Mouse (Mus musculus) heart, postnatal 36 days (tissue): ENCODE measurements around the gene Sirt4. TPM values are rescaled to one million over a fixed set of nuclear protein-coding genes. Genes with fewer than 3 reads are reported as not detected.
"Not testable (repeated sequence)": the region's sequence is repeated elsewhere in the genome, so short reads cannot be mapped to it uniquely, and the experiment has no call there.

Experiments used
- DNase-seq, 2 experiments: peaks; one replicate each; pipeline ENCODE4 v3.0.0; 2021 to 2022
- intact Hi-C: fragments of 180-260 bp; cut with DNase I; formaldehyde crosslinking; loops from one replicate; pipeline ENCODE4 v1.15.1; 2025
- total RNA-seq, 2 experiments: library from RNA; stranded (reverse); gene quantifications; 2 replicates each; pipeline ENCODE4 v1.2.3; 2021

The Sirt4 gene
- total RNA-seq, 2 experiments from 2014 or later: 17.9 to 18.1 TPM

- DNase-seq: peak; percentile 63 to 67
- intact Hi-C loops: no loop called here
These were observed 31.8 kb upstream of the Sirt4 start for GRCm38 (mm10) chr5:115516081-115516907.

GRCm38 (mm10) chr5:115514896-115515587, 30.5 kb upstream of the Sirt4 start:
- intact Hi-C loops: no loop called here
- DNase-seq: peak; percentile 71 to 79

- DNase-seq: no peak
- intact Hi-C loops: no loop called here
These were observed 29.8 kb upstream of the Sirt4 start for GRCm38 (mm10) chr5:115514346-115514745.

DNA sequence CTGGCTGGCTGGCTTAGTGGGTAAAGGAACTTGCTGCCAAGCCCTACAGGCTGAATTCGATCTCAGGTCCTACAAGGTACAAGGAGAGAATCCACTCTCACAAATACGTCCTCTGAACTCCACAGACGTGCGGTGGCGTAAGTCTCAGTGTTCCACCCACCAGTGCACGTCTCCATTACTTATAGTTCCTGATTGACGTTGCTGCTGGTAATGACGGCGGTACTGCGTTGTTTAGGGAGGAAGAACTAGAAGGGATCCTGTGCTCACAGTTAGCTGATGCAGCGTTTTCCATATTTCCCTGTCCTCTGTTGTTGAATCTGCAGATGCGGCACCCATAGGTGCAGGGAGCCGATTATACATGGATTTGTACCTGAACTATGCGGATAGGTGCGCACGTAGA, 29.2 kb upstream of the Sirt4 start:
- no peak for DNase-seq
- intact Hi-C loops: no loop called here

GRCm38 (mm10) chr5:115513246-115513645, 28.7 kb upstream of the Sirt4 start:
- intact Hi-C loops: no loop called here
- no peak for DNase-seq

DNA sequence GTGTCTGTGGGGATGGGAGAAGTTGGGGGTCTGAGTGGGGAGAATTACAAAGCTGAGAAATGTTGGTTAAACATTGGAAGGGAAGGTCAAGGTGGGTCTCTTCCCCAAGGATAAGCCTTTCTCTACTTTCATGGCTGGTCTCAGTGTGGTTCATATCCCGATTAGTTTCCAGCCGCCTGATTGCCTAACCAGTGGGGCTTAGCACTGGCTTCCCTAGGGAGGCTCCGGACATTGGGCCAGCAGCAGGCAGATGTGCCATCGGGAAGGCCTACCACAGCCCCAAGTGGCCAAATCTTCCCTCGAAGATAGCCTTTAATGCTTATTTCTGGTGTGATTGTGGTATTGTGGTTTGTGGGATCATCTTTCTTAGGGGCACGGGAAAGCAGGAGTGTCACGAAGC, 27.9 kb upstream of the Sirt4 start:
- intact Hi-C loops: no loop called here
- no peak for DNase-seq

GRCm38 (mm10) chr5:115509790-115510689, 25.5 kb upstream of the Sirt4 start:
- peak in 1 of 2 experiments; percentile 37 for DNase-seq
- intact Hi-C loops: no loop called here

GRCm38 (mm10) chr5:115509321-115509761, 24.8 kb upstream of the Sirt4 start:
- peak; percentile 53 to 58 for DNase-seq
- intact Hi-C loops: no loop called here

DNA sequence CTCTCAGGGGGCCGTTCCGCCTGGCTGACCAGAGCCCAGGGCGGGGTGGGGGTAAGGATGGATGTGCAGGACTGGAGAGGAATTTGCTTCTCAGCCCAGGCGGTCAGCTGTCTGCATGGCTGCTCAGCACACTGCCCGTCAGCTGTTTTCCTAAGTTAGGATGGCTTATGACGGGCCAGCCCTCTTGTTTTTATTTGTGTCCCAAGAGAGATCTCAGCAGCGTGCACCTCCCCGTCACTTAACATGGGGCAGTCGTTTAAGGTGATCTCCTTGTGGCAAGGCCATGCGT, 24.3 kb upstream of the Sirt4 start:
- intact Hi-C loops: no loop called here
- DNase-seq: peak; percentile 51 to 67

DNA sequence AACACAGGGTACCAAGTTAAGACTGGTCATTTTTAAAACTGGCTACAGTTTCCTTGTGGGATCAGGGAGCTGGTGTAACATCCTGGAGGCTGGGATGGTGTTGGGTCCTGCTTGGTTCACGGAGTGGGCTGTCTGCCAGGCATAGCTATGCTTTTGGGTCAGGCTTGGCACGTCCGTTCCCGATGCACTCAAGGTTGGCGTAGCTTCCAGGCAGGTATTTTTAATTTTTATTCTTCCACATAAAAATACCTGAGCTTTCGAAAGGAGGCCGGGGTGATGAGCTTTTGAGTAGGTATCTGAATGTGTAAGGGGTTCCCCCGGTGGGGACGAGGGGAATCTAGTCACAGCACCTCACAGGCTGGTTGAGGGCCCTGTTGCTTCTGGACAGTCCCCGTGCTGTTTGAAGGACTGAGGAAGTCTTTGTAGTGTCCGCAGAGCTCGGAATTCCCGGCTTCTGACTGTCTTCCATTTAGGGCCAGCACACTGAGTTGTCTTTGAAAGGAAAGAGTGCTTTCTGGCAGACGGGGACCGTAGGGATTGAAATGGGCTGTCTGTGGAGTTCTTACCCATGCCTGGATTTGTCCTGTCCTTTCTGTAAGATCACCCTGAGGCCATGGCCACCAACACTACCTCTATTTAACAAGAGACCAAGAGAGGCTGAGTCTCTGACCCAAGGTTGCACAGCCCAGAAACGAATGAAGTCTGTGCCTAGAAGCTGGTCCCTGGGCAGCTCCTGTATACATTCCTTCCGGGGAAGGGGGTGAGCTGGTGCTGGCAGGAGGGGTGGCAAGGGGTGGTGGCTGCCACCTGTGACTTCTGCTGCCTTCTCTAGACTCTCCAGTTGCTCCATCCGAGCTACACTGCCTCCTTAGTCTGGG, 23.7 kb upstream of the Sirt4 start:
- peak; percentile 62 to 66 for DNase-seq
- intact Hi-C loops: no loop called here

DNA sequence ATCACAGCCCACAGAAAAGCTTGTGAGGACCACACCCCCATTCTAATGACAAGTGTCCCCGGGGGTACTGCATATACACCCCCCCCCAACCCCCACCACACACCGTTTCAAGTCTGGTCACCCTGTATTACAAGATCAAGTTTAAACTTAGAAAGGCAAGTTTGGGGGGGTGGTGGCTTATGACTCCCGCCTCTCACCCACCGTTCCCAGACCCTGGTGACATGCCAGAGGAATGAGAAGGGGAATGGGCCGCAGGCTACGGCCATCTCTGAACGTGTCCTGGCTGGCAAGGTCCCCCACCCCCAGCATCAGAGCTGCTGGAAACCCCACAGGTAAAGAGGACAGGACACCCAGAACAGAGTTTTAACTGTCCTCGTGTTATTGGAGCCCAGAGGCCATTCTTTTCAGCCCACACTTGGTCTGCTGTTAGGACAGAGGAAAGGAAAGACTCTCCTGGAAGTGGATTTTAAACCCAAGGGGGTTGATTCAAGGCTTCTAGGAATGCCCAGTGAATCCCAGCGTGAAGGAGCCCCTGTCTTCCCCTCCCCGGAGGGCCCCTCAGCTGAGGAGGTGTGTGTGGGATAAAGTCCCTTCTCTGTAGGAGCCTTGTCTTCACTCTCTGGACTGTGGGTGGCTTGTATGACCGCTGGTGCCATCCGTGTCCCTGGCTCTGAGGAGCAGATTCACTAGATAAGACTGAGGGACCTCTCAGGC, 22.9 kb upstream of the Sirt4 start:
- peak; percentile 35 to 55 for DNase-seq
- intact Hi-C loops: no loop called here

- intact Hi-C loops: loop anchor here (1.0 kb wide), 2 partner anchors 32 to 50 kb away; no protein-coding TSS in a partner anchor
- peak; percentile 96 to 97 for DNase-seq
These were observed 22.1 kb upstream of the Sirt4 start, which contains the start of gene Pxn for GRCm38 (mm10) chr5:115506454-115507201. Gene Pxn (plus strand): TSS chr5:115506676.

GRCm38 (mm10) chr5:115505617-115506016, 21.1 kb upstream of the Sirt4 start:
- DNase-seq: not testable (repeated sequence)
- intact Hi-C loops: loop anchor here (1.0 kb wide), 2 partner anchors 33 to 51 kb away; no protein-coding TSS in a partner anchor

DNA sequence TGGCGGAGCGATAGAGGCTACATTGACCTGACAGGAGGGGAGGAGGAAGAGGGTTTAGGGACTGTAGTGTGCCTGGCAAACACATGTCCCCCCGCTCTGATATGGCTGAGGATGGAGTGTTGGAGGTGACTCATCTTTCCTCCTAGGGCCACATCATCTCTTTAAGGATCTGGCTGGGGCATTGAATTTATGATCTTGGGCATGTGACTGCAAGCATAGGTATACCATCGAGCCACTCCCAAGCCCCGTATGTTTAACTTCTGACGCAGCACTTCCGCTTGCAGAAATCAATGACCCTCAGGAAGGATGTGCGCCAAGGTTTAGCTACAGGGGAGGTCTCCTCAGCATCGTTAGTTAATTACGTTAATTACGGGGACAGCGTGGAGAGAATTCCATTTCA, 18.5 kb upstream of the Sirt4 start:
- intact Hi-C loops: loop anchor here (1.0 kb wide), 1 partner anchor 55 kb away; no protein-coding TSS in a partner anchor

DNA sequence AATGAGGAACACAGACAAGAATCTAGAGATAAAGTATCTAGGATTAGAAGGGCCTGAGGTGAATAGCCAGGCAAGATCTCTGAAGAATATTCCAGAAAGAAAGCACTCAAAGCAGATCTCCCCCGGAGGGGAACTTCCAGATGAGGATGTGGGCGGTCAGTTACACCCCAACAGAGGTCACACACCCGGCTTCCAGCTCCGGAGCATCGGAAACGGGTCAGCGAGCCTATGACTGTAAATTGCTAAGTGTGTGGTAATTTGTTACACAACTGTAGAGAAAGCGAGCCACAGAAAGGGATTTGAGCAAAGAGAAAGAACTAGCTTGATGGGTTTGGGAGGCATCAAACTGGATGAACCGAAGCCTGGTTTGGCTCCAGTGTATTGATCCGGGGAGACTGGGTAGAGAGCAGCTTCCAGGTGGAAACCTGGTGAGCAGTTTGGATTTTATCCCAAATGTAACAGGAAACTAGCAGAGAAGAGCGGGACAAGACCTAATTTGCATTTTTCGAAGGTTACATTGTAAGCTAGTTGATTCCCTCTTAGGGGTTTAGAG, 15.9 kb upstream of the Sirt4 start:
- intact Hi-C loops: no loop called here
- peak in 1 of 2 experiments; percentile 18 for DNase-seq

More for the DNA sequence above, 18.5 kb upstream of the Sirt4 start:
- no peak for DNase-seq

DNA sequence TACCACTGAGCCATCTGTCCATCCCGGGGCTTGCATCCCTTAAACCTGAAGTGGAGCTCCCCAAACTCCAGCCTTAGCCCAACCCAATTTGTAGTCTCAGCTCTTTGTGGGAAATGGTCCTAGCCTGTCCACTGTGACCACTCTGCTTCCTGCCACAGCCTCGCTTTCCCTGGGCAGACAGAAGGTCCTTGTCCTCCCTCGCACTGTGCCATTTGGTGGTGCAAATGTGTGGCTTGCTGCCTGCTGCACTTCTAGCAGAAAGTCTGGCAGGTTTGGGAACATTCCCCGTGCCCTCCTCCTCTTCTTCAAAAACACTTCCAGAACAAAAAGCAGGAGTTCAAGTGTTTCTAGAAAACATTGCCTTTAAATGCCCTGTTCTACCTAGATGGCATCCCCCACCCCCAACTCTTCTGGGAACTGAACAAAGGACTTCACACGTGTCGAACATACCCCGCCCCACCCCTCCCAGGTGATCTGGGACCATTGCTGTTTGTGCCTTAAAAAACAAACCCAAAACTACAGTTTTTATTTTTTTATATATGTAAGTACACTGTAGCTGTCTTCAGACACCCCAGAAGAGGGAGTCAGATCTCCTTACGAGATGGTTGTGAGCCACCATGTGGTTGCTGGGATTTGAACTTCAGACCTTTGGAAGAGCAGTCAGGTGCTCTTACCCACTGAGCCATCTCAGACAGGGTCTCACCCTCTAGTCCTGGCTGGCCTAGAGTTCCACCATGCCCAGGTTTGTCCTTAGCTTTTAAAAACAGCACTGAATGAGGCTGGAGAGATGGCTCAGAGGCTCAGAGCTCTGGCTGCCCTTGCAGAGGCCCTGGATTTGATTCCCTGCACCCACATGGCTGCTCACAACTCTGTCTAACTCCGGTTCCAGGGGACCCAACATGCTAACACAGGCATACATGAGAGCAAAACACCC, 14.0 kb upstream of the Sirt4 start:
- DNase-seq: no peak
- intact Hi-C loops: no loop called here

GRCm38 (mm10) chr5:115497033-115497432, 12.5 kb upstream of the Sirt4 start:
- intact Hi-C loops: no loop called here

More at GRCm38 (mm10) chr5:115497033-115497432, 12.5 kb upstream of the Sirt4 start:
- DNase-seq: no peak
